Mouse (Mus musculus) frontal cortex, adult (tissue): ENCODE data around the gene Prune2.

Source experiments
- ATAC-seq: cut with Nextera tagmentation; 2 replicates; pipeline ENCODE4 v1.9.2; 2017; ENCODE audit warnings: mild to moderate bottlenecking, moderate library complexity, mixed read lengths; ENCODE audit not compliant: low TSS enrichment

Prune2 gene

DNA sequence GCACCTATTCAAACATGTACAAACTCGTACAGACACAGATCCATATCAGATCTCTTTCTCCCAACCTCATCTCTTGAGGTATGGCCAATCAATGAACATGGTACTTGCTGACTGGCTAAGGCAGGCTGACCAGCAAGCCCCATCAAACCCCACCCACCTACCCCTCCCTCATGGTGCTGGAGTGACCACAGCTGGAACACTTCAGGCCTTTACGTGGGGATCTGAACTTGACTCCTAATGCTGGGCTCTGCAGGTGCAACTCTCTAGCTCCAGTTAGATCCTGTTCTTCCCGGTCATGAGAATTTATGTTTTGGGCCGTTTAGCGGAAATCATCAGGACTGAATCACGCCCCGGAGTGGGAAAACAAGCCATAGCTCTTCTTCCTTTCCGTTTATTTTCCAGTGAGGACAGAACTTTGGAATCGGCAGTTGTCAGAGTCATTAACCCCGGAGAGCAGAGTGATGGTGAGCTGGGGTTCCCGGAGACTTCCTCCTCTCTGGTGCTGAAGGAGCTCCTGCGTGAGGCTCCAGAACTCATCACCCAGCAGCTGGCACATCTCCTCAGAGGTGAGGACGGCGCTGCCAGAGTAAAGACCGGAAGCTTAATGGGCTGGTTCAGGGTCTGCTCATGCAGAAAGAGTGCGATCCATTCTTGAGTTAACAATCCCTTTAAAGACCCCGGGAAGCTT, 50.4 kb downstream of the Prune2 start:
- ATAC-seq = no peak

DNA sequence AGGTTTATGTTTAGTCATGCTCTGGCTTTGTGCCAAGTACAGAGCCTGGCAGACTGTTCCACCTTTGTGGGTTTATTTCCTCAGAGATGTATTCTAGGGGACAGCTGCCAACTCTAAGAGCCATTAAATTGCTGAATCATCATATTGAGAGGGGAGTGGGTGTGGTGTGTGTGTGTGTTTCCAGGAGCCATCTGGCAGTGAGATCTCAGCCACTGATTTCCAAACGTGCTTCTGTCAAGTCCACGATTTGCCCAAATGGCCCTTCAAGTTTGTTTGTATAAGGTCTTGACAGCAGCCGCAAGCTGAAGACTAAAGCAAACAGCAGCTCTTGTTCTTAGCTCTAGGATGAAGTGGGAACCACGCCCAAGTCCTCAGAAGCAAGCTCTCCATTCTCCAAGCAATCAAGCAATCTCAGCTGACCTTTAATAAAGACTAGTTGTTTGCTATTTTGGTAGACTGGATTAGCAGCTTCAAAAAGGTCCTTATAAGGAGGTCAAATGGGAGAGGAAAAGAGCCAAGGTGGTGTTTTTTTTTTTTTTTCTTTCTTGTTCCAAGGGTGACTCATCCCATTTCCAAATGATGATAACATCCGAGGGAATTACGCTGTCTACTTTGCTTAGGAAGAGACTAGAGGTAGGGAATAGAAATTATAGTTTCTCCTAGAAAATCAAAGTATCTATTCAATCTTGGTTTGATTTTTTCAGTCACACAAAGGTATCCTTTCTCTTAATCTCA, 55.5 kb downstream of the Prune2 start:
- ATAC-seq = peak; percentile 65

DNA sequence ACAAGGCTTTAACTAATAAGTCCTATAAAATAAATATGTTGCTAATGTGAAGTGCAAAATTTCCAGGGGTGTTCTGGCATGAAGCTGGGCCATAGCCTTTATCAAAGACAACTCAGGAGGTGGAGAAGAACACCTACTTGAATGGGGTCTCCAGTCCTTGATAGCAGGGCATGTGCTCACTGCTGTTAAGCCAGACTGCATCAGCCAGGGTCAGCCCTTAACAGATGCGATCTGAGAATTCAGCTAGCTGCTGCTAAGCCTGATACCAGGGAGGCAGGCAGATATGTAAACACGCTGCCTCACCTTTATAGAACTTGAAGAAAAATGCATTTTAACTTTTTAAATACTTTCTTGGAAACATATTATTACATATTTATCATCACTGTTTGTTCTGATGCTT, 57.2 kb downstream of the Prune2 start:
- ATAC-seq = no peak

DNA sequence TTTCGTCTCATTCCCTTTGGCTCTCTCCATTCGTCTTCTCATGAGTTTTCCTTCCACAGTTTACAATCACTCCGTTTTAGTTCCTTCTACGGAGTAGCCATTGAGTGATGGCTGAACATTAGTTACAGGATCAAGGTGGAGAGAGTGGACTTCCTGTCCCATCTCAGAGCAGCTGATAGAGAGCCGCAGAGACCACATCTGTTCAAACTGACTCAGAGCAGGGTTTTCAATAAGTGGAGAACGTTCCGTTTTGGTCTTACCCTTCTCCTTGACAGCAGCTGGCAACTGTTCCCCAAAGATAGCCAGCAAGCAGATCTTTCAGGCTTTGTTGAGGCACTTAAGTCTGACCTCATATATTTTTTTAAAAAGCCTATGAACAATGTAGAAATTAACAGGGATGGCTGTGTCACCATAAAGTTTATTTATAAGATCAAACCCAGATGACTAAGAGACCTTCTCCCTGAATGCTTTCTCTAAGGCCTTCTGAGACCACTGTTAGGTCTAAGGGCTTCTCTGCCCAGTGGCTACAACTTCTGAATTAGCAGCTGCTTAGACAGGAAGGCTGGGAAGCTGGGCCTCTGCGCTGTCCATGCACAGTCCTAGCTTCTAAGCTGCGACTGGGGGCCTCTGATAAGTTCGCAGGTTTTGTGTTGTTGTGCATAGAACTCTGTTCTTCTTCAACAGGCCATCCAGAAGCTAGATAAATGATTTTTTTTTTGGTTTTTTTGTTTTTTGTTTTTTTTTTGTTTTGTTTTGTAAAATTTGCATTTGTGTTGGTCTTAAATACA, 58.6 kb downstream of the Prune2 start:
- ATAC-seq = no peak

DNA sequence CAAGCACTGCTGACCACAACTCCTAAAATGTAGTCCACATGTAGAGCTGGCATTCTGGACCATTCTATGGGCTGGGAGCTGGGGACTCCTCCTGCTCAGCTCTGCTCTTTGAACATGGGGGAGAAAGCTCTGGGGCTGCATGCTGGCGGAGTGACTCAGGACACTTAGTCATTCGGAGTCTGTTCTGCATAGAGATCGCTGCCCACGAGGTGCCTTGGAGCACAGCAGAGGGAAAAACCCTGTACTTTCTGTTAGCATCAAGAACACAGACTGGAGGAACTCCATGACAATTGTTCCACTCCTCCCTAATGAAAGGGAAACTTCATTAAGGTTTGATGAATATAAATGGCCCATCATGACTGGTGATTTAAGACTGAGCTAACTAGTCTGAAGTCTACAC, 68.8 kb downstream of the Prune2 start:
- peak; percentile 88 for ATAC-seq

DNA sequence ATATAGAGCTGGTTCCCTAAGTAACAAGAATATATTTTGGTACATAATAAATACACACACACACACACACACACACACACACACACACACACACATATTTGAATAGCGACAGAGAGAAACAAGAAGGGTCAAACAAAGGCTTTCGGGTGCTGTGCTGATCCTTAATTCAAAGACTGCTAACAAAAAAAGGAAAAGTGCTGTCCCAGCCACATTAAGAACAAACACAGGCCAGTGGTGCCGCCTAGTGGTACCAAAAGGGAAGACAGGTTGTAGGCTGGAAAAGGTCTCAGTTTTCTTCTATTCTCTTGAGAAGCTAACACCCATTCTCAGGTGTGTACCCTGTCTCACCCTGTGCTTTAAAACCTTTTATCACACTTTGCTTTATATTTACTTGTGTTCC, 74.4 kb downstream of the Prune2 start:
- peak; percentile 65 for ATAC-seq

DNA sequence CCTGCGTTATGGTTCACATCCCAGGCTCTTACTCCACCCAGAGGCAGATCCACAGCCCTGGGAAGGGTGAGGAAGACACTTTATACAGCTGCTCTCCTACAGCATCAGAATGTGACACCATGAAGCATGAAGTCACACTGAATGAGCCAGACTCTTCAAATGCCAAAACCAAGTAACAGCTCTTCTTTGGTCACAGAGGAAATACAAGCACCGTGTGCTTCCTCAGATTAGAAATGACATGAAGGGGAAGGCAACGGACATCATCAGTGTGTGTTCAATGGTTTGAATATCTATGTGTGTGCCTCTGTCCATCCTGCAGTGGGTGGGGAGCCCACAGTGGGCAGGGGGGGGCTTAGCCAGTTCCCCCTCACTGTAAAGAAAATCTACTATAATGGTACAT, 76.4 kb downstream of the Prune2 start:
- no peak for ATAC-seq

DNA sequence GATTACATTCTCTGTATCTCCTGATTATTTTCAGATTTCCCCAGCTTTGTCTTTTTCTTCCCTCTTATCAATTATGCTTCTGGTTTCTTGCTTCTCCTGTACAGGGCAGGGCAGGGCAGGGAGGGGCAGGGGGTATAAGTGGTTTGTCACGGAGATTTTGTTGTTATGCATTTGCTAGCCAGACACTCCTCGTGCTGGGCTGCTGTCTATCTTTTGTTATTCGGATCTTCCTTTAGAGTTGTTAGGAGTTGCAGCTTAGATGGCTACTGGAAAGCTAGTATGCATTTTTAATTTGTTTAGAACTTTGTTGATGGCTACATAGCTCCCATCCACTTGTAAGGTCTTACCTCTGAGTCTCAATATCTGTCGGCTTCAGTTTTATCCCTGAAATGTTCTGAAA, 91.0 kb downstream of the Prune2 start:
- ATAC-seq = no peak

DNA sequence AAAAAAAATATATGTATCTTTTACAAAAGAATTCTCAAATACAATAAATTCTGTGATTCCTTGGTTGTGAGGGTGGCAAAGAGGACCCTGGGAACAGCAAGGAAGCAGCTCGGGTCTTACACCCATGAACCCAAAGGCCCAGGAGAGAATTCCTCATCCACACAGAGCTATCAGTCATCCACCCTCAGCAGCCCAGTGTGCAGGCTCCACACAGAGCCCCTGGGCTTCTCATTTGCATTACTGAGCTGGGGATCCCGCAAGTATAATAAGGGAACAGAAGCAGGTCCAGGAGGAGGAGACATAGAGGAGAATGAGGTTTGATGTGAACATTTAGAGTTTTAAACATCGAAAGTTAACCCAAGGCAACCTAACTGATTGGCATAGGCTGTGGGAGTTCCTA, 100.0 kb downstream of the Prune2 start:
- ATAC-seq = no peak

DNA sequence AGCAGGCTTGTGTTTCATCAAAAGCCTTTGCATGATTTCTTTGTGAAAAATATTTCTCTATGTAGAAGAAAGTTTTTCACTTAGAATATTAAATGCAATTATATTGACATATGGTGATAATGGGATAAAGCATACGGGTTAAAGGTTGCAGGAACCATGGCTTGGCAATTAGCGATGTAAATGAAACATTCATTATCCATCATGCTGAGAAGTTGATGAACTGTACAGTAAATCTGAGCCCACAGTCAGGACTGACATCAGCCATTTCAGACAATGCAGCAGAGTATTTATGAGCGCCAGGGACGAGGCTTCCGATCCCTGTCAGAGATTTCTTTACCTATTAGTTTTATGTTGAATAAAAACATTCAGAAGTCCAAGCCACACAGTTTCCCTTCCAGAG, 104.2 kb downstream of the Prune2 start:
- no peak for ATAC-seq

DNA sequence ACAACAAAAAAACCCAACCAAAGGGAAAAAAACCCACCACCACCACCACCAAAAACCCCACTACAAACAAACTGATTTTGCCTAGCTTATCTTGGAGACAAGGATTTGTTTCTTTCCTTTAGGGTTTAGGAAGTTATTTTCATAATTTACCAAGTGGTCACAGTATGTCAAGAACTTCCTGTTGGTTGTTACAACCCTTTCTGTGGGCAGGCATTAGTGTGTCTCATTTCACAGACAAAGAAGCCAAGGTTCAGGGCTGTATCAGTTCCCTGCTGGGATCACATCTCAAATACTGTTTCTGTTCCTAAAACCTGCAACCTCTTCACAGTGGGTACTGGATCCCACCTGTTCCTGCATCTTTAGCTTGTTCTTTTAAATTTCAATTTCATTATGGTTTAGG, 108.5 kb downstream of the Prune2 start:
- no peak for ATAC-seq

DNA sequence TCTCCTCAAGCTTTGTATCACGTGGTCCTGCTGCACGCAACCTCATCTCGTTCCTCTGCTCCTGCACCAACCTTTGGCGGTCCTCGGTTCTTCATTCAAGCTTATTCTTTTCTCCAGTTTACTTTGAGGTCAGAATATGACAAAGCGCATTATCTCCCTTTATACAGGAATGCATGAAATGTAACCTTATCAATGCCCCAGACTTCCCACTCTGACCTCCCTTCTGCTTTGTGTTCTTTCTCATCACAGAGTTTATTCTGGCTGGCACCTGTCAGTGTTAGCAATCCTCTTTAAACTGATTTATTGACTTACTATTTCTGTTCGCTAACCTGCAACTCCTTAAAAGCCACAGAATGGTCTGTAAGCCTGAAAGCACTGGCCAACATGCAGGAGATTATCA, 113.1 kb downstream of the Prune2 start:
- ATAC-seq = no peak

DNA sequence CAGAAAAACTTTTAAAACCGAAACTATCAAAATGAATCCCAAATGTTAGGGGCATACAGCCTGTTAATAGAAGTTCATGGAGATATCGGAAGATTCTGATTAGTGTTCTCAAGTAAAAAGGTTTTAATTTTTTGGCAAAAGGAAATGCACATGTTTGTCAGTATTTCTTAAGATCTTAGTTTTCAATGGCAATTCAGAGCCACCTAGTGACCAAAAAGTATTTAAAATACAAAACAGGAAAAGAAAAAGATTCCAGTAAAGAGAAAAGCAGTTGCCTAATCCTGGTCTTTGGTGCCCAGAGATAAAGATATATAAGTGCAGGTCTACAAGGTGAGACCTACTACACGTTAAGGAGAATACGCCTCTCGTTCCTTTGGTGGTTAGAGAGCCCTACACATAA, 115.3 kb downstream of the Prune2 start:
- no peak for ATAC-seq

DNA sequence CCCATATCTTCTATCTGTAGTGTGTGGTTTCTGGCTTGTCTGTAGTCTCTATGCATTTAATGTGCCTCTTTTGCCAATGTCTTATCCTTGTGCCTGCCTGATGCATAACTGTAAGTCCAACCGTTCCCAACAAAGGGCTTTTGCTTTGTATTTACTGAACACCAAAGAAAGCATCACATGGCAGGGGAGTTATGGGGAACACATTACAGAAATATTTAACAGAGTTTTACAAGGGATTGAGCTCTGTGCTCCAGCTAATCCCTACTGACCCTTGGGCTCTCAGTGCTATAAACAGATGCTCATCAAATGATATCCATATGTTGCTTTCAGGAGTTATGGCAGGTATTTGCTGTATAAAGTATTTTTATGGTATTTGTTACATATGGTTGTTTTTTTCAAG, 116.3 kb downstream of the Prune2 start:
- no peak for ATAC-seq

DNA sequence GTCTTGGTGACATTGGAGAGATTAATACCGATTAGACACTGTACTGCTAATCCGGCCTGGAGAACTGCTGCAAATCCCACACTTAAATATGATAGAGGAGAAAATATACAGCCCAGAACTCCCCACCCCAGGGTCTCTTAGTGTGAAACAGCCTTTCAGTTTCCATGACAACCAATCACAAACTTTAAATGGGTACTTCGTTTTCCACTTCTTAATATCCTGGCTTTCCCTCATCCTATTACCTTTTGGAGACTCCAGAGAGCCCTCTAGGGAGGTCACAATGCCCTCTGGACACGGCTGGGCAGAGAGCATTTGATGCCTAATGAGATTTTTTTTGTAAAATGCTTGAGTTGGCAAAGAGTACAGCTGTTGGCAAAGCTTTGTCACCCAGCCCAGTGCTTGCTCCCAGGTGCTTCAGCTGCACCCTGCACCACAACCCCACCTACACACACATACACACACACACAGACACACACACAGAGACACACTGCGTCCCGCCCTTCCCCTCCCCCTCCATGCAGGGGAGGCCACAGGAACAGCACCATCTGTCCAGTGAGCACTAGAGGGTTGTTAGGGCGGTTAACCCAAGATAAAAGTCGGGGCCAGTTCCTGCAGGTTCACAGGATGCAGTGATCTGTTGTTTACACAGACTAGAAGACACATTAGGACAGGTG, 122.9 kb downstream of the Prune2 start:
- ATAC-seq = no peak

DNA sequence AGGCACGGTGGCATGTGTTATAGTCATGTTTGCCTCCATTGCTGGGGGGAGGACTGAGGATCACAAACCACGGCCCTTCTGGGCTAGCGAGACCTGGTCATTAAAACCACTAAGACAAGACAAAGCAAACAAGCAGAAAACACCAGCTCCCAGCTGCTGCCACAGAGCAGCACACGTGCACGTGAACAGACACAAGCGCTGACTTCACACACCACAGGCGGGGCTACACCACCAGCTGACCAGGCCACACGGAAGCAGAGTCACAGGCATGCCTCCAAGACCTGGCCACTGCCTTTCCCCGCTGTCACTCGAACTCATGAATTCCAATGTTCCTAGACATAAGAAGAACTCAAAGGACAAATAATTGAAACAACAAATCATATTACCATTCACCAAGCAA, 125.5 kb downstream of the Prune2 start:
- no peak for ATAC-seq

DNA sequence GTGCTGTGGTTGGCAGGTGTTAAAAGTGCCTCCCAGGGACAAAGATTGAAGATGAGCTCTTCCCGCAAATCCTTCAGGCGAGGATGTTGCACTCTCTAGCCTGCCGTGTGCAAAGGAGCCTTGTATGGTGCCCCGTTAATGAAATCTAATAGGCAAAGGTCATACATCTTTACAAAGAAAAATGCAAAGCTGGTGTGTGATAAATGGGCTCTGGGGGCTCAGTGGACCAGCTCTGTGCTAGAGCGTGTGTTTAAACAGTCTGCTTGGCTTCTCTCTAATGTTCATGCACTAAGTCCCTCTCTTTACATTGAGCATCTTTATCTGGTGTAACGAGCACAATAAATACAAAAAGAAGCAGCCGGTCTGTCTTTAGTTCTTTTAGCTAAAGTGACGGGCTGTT, 138.1 kb downstream of the Prune2 start:
- ATAC-seq = no peak

DNA sequence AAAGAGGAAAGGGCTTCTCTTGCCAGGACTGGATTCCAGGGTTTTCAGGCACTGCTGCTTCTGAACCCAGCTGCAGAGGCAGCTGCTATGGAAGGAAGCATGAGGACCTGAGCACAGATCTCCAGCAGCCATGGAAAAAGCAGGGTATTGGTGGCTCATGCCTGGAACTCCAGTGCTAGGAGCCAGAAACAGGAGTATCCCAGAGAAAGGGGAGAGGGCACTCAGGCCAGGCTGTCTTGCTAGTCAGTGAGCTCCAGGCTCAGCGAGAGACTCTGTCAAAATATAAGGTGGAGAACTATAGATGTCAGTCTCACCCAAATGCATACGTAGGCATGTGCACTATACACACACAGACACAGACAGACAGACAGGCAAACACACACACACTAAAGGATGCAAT, 140.4 kb downstream of the Prune2 start:
- ATAC-seq = no peak

DNA sequence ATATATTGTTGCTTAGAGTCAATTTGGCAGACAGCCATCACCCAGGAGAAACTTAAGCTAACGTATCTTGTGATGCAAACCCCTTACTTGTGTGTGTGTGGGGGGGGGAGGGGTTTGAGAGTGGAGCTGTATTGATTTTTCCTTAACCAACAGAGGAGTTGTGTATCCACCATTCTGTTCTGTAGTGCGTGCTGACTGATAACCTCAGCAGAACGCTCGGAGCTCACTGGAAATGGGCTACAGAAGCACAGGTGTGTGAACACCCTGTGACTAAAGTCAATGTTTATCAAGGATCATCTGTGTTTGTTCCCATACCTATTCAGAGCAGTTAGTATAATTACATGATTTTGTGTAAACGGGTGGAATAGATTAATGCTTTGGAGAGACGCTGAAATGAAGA, 141.3 kb downstream of the Prune2 start:
- no peak for ATAC-seq

DNA sequence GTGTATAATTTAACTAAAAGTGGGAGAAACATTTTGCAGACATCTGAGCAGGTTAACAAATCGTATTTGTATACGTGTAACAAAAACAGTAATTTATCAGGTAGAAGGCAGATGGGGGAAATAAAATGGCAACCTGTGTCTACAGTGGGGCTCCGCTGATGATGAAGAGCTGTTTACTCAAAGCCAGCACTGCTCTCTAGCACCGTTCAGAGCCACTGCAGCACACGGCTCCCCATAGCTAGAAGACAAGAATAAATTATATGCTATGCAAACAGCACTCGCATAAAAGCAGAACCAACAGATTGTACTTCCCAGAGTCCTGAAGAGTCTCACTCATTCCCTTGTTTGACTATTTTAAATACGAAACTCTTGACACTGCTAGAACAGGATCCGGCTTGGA, 152.9 kb downstream of the Prune2 start:
- no peak for ATAC-seq

DNA sequence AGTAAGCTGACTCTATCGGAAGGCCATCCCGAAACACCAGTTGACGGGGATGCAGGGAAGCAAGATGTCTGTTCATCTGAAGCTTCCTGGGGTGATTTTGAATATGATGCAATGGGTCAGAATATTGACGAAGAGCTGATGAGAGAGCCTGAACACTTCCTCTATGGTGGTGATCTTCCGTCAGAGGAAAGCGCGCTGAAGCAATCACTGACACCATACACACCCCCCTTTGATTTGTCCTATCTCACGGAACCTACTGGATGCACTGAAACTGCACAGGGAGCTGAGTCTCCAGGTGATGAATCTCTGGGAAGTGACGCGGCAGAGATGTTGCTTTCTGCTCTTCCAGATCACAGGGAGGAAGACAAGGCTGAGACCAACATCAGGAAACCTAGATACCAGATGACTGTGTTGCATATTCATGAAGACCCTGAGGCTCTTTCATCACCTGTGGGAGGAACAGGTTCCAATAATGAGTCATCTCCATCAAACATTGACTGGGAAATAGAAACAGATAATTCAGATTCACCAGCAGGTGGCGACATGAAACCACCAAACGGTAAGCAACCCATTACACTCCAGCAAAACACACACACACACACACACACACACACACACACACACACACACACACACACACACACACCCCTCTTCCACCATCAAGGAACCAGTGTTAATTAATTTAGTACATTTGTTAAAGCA, 168.3 kb downstream of the Prune2 start:
- peak; percentile 83 for ATAC-seq

DNA sequence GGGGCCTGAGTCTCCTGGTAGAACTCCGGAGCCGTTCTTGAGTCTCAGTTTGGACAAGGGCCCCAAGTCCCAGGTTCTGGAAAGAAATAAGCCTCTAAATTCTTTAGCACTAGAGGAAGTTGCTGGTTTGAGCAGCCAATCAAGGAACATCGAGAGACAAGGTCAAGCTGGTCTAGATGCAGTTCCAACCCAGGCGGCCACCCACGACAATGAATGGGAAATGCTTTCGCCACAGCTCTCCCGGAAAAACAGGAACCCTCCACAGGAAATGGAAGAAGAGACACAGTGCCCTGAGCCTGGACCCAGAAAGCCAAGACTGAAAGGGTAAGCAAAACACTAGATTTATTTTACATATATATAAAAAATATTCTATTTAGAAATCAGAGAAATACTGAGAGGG, 169.5 kb downstream of the Prune2 start:
- no peak for ATAC-seq
